Mouse (Mus musculus) Muller cell, postnatal 12 days (primary cell): ENCODE results near the gene Jpt2.

Source experiments
- DNase-seq: peaks from one replicate; pipeline ENCODE4 v3.0.0-alpha.2; 2015; ENCODE audit errors: inconsistent ontology term

Jpt2 gene

DNA sequence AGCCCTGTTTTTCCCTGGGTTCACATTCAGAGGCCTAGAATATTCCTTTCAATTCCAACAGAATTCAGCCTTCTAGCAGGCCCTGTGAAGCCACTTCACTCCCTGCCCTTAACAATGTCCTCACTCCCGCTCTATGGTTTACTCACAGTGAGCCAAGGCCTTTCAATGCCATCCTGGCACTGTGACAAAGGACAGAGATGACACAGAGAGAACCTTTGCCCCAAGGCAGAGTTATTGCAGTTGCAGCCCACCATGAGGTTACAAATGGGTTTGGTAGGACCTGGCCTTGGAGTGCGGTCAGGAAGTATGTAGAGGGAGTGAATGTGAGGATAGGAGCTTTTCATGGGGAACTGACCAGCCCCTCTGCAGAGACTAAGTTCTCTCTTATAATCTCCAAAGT is 52.9 kb downstream of the Jpt2 start:
- no peak for DNase-seq

- DNase-seq = no peak
These were observed 56.7 kb downstream of the Jpt2 start for GRCm38 (mm10) chr17:24903767-24904166.

GRCm38 (mm10) chr17:24902671-24903474 is 57.6 kb downstream of the Jpt2 start:
- DNase-seq = no peak

DNA sequence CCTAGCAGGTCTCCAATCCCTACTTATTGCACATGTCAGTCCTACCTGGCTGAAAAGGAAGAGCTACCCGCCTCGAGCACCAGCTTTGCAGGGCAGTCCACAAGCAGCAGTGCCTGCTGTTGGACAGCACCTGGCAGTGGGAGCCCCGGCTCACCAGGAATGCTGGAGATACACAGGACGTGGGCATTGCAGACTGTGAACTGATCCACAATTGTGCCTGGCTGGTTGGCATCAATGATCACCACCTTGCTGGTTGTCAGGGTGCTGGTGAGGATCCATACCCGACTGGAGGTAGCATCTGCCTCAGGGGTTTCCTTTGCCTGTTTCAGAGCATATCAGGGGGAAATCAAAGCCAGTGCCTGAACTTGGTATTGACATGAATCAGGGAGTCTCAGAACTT is 58.4 kb downstream of the Jpt2 start:
- DNase-seq = no peak

- no peak for DNase-seq
These were observed 60.5 kb downstream of the Jpt2 start for GRCm38 (mm10) chr17:24900014-24900413.

DNA sequence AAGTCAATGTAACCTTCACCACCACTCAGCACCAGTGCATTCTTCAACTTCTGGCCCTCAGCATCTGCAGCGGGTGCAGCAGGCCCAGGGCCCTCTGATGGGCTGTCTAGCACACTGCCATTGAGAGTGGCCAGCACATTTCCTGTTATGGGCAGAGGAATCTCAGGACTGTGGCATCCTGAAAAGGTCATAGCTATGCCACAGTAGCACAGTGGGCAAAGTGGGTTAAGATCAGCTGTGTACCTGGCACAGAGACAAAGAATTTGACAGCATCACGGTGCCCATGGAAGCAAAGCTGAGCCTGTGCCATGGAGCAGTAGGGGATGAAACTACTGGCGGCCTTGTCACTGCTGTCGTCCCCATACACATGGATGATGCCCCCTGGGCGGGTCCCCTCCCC is 61.3 kb downstream of the Jpt2 start:
- DNase-seq = peak; percentile 61

- DNase-seq = no peak
These were observed 62.2 kb downstream of the Jpt2 start for GRCm38 (mm10) chr17:24898041-24898854.

DNA sequence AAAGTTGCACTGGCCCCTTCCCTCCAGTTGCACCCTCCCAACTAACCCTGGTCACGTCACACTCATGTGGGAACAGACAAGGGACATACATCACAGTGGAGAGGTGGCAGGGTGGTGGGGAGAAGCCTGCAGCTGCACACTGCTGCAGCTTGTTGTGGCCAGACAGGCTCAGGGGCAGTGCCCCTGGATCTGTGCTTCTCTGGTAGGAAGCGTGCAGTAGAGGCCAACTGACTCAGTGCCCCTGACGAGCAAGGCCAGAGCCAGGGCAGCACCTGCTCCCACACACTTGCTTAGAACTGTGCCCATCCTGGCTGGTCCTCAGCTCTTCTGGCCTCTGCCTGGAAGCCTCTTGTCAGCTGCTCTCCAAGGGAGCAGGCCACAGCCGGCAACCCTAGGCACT is 62.9 kb downstream of the Jpt2 start:
- DNase-seq = no peak

DNA sequence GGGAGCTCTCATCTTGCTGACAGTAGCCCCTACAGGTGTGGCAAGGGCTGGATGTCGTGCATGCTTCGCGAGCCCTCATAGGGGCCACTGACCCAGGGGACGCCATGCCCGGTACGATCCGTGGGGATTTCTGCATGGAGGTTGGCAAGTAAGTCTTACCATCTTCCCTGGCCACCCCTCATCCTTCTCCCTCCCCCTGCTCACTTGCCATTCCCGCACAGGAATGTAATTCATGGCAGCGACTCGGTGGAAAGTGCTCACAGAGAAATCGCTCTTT is 63.6 kb downstream of the Jpt2 start:
- peak; percentile 10 for DNase-seq

DNA sequence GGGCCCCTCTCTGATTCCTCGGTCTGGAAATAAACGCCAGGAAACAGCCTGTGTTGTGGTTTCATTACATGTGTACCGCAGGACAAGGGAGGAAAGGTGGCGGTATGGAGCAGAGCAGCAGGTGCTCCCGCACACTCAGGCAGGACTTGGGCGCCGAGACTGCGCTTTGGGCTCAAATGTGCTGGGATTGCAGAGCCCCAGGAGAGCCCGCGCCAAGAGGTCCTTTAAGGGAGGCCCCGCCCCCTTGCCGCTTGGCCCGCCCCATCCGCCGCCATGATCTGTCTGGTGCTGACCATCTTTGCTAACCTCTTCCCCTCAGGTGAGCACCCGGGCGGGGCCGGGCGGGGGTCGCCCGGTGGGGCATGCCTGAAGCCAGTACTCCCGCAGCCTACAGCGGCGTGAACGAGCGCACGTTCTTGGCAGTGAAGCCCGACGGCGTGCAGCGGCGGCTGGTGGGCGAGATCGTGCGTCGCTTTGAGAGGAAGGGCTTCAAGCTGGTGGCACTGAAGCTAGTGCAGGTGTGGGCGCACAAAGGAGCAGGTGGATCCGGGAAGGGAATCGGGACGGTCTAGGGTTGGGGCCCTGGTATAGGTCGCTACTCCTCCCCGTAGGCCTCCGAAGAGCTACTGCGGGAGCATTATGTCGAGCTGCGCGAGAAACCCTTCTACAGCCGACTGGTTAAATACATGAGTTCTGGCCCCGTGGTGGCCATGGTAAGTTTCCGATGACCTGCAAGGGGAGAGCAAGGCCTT is 64.1 kb downstream of the Jpt2 start, which contains the start of gene Nme3:
Gene Nme3 (plus strand): TSS at position 260 of the 752 bp plus-strand sequence.
- peak; percentile 80 for DNase-seq

- peak; percentile 71 for DNase-seq
These were observed 64.8 kb downstream of the Jpt2 start for GRCm38 (mm10) chr17:24895571-24896240.

GRCm38 (mm10) chr17:24894995-24895547 is 65.4 kb downstream of the Jpt2 start, which contains the start of the genes Eme2 and Mrps34:
Gene Eme2 (minus strand): TSS chr17:24895087.
Gene Mrps34 (plus strand): TSS chr17:24895116.
- peak; percentile 87 for DNase-seq

DNA sequence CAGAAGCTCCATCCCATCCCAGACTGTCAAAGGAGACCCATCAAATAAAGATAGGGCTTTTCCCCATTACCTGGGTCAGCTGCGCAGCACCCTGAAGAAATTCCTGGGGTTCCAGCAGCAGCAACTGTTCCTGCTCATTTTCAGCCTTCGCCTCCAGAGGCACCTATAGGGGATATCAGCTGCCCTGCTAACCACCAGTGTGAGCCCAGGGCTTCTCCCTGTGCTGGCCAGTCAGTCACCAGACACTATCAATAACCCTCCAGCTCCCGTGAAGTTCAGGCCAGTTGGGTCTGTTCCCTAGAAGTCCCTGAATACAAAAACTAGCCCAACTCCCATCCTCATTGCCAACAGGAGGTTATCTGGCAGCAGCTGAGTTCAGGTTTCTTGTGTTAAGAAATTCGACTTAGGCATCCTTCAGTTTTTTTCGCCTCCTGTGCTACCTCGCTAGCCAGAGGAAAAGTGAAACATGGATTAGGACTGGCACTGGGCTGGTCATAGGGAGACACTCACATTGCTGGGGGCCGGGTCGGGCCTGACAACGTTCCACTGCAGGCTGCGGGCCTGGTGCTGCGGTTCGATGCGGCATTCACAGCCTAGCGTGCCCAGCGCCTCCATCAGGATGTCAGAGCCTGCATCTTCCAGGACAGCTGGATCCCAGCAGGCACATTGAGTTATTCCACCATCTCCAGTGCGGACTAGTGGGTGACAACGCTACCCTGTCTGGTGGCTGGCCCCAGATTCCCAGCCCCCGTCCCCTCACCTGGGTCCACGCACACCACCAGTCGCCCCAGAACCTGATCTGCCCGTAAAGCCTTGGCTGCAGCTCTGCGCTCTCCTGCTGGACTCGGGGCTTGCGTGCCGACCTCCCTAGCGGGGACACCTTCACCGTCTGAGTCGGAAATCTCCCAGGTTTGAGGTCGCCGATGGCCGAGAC is 66.2 kb downstream of the Jpt2 start:
- DNase-seq = peak; percentile 8

DNA sequence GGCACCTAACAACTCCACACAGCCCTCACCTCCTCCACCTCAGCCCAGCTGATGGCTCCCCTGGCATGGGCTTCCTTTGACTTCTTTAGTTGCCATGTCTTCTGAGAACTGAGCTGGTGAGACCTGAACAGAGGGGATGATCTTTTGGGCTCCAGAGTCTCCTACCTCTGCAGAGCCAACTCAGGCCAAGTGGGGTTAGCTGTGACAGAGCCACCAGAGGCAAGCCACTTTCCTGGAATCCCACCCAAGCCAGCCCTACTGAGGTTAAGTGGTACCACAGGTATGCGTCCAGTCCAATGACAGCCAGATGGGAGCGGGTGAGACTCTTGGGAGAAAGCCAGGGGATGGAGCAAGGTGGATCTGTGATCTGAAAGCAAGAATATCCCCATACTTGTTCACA is 67.2 kb downstream of the Jpt2 start:
- no peak for DNase-seq

DNA sequence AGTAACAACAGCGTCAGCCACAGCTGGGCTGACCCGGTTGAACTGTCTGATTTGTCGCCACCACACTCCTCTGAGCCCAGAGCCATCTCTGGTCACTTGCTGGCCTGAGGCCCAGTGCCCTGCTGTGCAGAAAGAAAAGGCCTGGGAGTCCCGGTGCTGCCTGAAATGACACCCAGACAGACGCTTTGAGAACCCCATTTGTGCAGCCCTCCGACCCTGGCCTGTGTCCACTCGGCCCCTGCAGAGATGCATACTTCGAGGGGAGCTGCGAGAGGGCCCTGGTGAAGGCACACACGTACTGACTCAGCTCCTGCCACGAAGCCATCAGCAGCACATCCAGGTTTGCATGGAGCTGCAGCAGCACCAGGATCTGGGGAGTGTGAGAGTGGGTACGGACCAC is 67.7 kb downstream of the Jpt2 start:
- peak; percentile 7 for DNase-seq

GRCm38 (mm10) chr17:24891321-24891720 is 69.2 kb downstream of the Jpt2 start:
- no peak for DNase-seq

GRCm38 (mm10) chr17:24890151-24891092 is 70.1 kb downstream of the Jpt2 start:
- no peak for DNase-seq

- DNase-seq = no peak
These were observed 71.6 kb downstream of the Jpt2 start for GRCm38 (mm10) chr17:24888862-24889261.
